Mouse (Mus musculus): ENCODE data around the gene Zc3h4. TPM values are rescaled to one million over a fixed set of nuclear protein-coding genes. Genes with fewer than 3 reads are reported as not detected.

The Zc3h4 gene
- polyA plus RNA-seq, 1 experiment from 2014 or later, result 12.9 TPM

GRCm38 (mm10) chr7:16402968-16403948, 2.5 kb downstream of the Zc3h4 start:
- H3K36me3 ChIP-seq (ENCODE audit: control insufficient read depth, insufficient read depth), result no peaks in the 10 kb centered on the region
- H3K4me1 ChIP-seq (replicated peaks; ENCODE audit: control insufficient read depth, insufficient read depth, low read length), result peaks cover 30% of the 10 kb centered on the region; the same call in 1 of the 2 replicates
- H3K4me2 ChIP-seq (replicated peaks; ENCODE audit: low read depth), result peak overlapping the region; percentile 71
- H3K27ac ChIP-seq (ENCODE audit: low read depth, low read length), result peak overlapping the region; percentile 100
- H3K27me3 ChIP-seq (replicated peaks; ENCODE audit: control insufficient read depth, insufficient read depth, low read length), result no peaks in the 10 kb centered on the region
- WGBS, result 16% methylated on average over 21 of the region's 21 CpGs
- H3K9ac ChIP-seq (ENCODE audit: low read depth, low read length), result peak overlapping the region; percentile 100
- TF ChIP-seq CTCF (IDR thresholded peaks at IDR 0.05; ENCODE audit: low read depth), result no peak
- H3K4me3 ChIP-seq (ENCODE audit: low read depth, low read length), result peak overlapping the region; percentile 91
- ATAC-seq, result no peak
- no peaks in the 10 kb centered on the region for H3K9me3 ChIP-seq (ENCODE audit: control insufficient read depth)

GRCm38 (mm10) chr7:16404315-16405072, 3.8 kb downstream of the Zc3h4 start:
- WGBS, result 53% methylated on average over 3 of the region's 3 CpGs
- peak overlapping the region; percentile 43; the same call in 1 of the 2 replicates for H3K9ac ChIP-seq (ENCODE audit: low read depth, low read length)
- H3K36me3 ChIP-seq (ENCODE audit: control insufficient read depth, insufficient read depth), result no peaks in the 10 kb centered on the region
- H3K27me3 ChIP-seq (replicated peaks; ENCODE audit: control insufficient read depth, insufficient read depth, low read length), result no peaks in the 10 kb centered on the region
- H3K27ac ChIP-seq (ENCODE audit: low read depth, low read length), result peak overlapping the region; percentile 98
- ATAC-seq, result no peak
- H3K4me2 ChIP-seq (replicated peaks; ENCODE audit: low read depth), result no peak overlapping the region
- no peaks in the 10 kb centered on the region for H3K9me3 ChIP-seq (ENCODE audit: control insufficient read depth)
- peaks cover 24% of the 10 kb centered on the region; the same call in 1 of the 2 replicates for H3K4me1 ChIP-seq (replicated peaks; ENCODE audit: control insufficient read depth, insufficient read depth, low read length)
- TF ChIP-seq CTCF (IDR thresholded peaks at IDR 0.05; ENCODE audit: low read depth), result no peak
- no peak overlapping the region for H3K4me3 ChIP-seq (ENCODE audit: low read depth, low read length)

- Histone ChIP-seq H3K4me3 (ENCODE audit: low read depth, low read length) (no peak overlapping the region), H3K36me3 (ENCODE audit: control insufficient read depth, insufficient read depth) (no peaks in the 10 kb centered on the region), H3K27ac (ENCODE audit: low read depth, low read length) (peak overlapping the region; percentile 98), H3K27me3 (replicated peaks; ENCODE audit: control insufficient read depth, insufficient read depth, low read length) (no peaks in the 10 kb centered on the region), H3K4me2 (replicated peaks; ENCODE audit: low read depth) (no peak overlapping the region), H3K4me1 (replicated peaks; ENCODE audit: control insufficient read depth, insufficient read depth, low read length) (peaks cover 24% of the 10 kb centered on the region; the same call in 1 of the 2 replicates), H3K9ac (ENCODE audit: low read depth, low read length) (peak overlapping the region; percentile 43; the same call in 1 of the 2 replicates), H3K9me3 (ENCODE audit: control insufficient read depth) (no peaks in the 10 kb centered on the region)
- TF ChIP-seq CTCF (IDR thresholded peaks at IDR 0.05; ENCODE audit: low read depth), result no peak
- no peak for ATAC-seq
- WGBS, result 32% methylated on average over 2 of the region's 2 CpGs
These were observed 4.4 kb downstream of the Zc3h4 start for GRCm38 (mm10) chr7:16405073-16405455.

GRCm38 (mm10) chr7:16405516-16406351, 5.0 kb downstream of the Zc3h4 start:
- Histone ChIP-seq H3K4me1 (replicated peaks; ENCODE audit: control insufficient read depth, insufficient read depth, low read length) (peaks cover 24% of the 10 kb centered on the region; the same call in 1 of the 2 replicates), H3K9me3 (ENCODE audit: control insufficient read depth) (no peaks in the 10 kb centered on the region), H3K9ac (ENCODE audit: low read depth, low read length) (peak overlapping the region; percentile 45; the same call in 1 of the 2 replicates), H3K27me3 (replicated peaks; ENCODE audit: control insufficient read depth, insufficient read depth, low read length) (no peaks in the 10 kb centered on the region), H3K36me3 (ENCODE audit: control insufficient read depth, insufficient read depth) (no peaks in the 10 kb centered on the region), H3K27ac (ENCODE audit: low read depth, low read length) (peak overlapping the region; percentile 98), H3K4me3 (ENCODE audit: low read depth, low read length) (no peak overlapping the region), H3K4me2 (replicated peaks; ENCODE audit: low read depth) (peak overlapping the region; percentile 54)
- peak; percentile 88 for ATAC-seq
- no peak for TF ChIP-seq CTCF (IDR thresholded peaks at IDR 0.05; ENCODE audit: low read depth)
- 7% methylated on average over 11 of the region's 11 CpGs for WGBS

GRCm38 (mm10) chr7:16406978-16407377, 6.3 kb downstream of the Zc3h4 start:
- Histone ChIP-seq H3K27ac (ENCODE audit: low read depth, low read length) (peak overlapping the region; percentile 42), H3K9ac (ENCODE audit: low read depth, low read length) (no peak overlapping the region), H3K4me3 (ENCODE audit: low read depth, low read length) (no peak overlapping the region), H3K4me2 (replicated peaks; ENCODE audit: low read depth) (no peak overlapping the region), H3K9me3 (ENCODE audit: control insufficient read depth) (no peaks in the 10 kb centered on the region), H3K27me3 (replicated peaks; ENCODE audit: control insufficient read depth, insufficient read depth, low read length) (no peaks in the 10 kb centered on the region), H3K4me1 (replicated peaks; ENCODE audit: control insufficient read depth, insufficient read depth, low read length) (peaks cover 33% of the 10 kb centered on the region; the same call in 1 of the 2 replicates), H3K36me3 (ENCODE audit: control insufficient read depth, insufficient read depth) (0 out of 2 replicates have a peak, but pooled peaks cover 3% of the 10 kb centered on the region)
- no peak for TF ChIP-seq CTCF (IDR thresholded peaks at IDR 0.05; ENCODE audit: low read depth)
- no peak for ATAC-seq
- 89% methylated on average over 3 of the region's 3 CpGs for WGBS
